Mouse (Mus musculus) stomach, embryonic 15.5 days (tissue): ENCODE data around the gene Atxn7l2. TPM values are rescaled to one million over a fixed set of nuclear protein-coding genes. Genes with fewer than 3 reads are reported as not detected.
A peak's percentile ranks its signal among the peaks of the same experiment; 100 is the strongest.

Experiments used
- ATAC-seq: fragments of 200-750 bp; cut with Nextera tagmentation; 2 replicates; pipeline ENCODE4 v1.8.0; 2017; ENCODE audit warnings: low read depth, moderate number of reproducible peaks, moderate TSS enrichment; ENCODE audit not compliant: insufficient read depth, low FRiP score
- H3K27ac ChIP-seq: fragments of 300-500 bp; sonication (generic); 2 replicates; pipeline ENCODE4 v1.5.1; 2015; ENCODE audit warnings: mild to moderate bottlenecking, inconsistent platforms
- H3K27me3 ChIP-seq: fragments of 300-500 bp; sonication (generic); replicated peaks from 2 replicates; pipeline ENCODE4 v1.6.1; 2015; ENCODE audit warnings: inconsistent platforms
- H3K36me3 ChIP-seq: fragments of 300-500 bp; sonication (generic); 2 replicates; pipeline ENCODE4 v1.6.1; 2015; ENCODE audit warnings: inconsistent platforms
- H3K4me1 ChIP-seq: fragments of 300-500 bp; sonication (generic); 2 replicates; pipeline ENCODE4 v1.6.1; 2015; ENCODE audit warnings: inconsistent platforms
- H3K4me2 ChIP-seq: fragments of 300-500 bp; sonication (generic); 2 replicates; pipeline ENCODE4 v1.6.1; 2015; ENCODE audit warnings: mild to moderate bottlenecking, inconsistent platforms
- H3K4me3 ChIP-seq: fragments of 300-500 bp; sonication (generic); replicated peaks from 2 replicates; pipeline ENCODE4 v1.5.1; 2015; ENCODE audit warnings: inconsistent platforms
- H3K9ac ChIP-seq: fragments of 300-500 bp; sonication (generic); 2 replicates; pipeline ENCODE4 v1.6.1; 2015; ENCODE audit warnings: inconsistent platforms
- H3K9me3 ChIP-seq: fragments of 300-500 bp; sonication (generic); 2 replicates; pipeline ENCODE4 v1.6.1; 2016; ENCODE audit warnings: inconsistent platforms
- WGBS: fragments of 180-500 bp; shearing (Covaris S2); methylation state at CpG from one replicate; pipeline ENCODE4 v1.1.7; 2015; 5-methylcytosine and 5-hydroxymethylcytosine counted together
- polyA plus RNA-seq: library from polyadenylated mRNA; unstranded; fragments of >200 nt; fragmentation: Nextera tagmentation; extraction: Ambion mirVana; gene quantifications from 2 replicates; pipeline ENCODE4 v1.2.1, GENCODE M21; 2015

Atxn7l2 gene
- polyA plus RNA-seq, 1 experiment from 2014 or later, result 11.6 TPM

GRCm38 (mm10) chr3:108188716-108189490, 21.8 kb downstream of the Atxn7l2 start:
- Histone ChIP-seq H3K4me3 (no peak overlapping the region), H3K27me3 (no peaks in the 10 kb centered on the region), H3K4me2 (no peak overlapping the region), H3K27ac (no peak overlapping the region), H3K9me3 (no peaks in the 10 kb centered on the region), H3K9ac (no peak overlapping the region), H3K4me1 (peaks cover 19% of the 10 kb centered on the region), H3K36me3 (no peaks in the 10 kb centered on the region)
- WGBS, result 71% methylated on average over 9 of the region's 9 CpGs
- ATAC-seq, result no peak

- no peak overlapping the region for H3K9ac ChIP-seq
- H3K4me2 ChIP-seq, result peak overlapping the region; percentile 86
- peak overlapping the region; percentile 61; the same call in 1 of the 2 replicates for H3K4me3 ChIP-seq
- peaks cover 19% of the 10 kb centered on the region for H3K4me1 ChIP-seq
- 68% methylated on average over 20 of the region's 20 CpGs for WGBS
- no peaks in the 10 kb centered on the region for H3K27me3 ChIP-seq
- no peaks in the 10 kb centered on the region for H3K9me3 ChIP-seq
- no peaks in the 10 kb centered on the region for H3K36me3 ChIP-seq
- no peak overlapping the region for H3K27ac ChIP-seq
- no peak for ATAC-seq
These were observed 23.5 kb downstream of the Atxn7l2 start for GRCm38 (mm10) chr3:108187111-108187795.

GRCm38 (mm10) chr3:108186098-108187047, 24.4 kb downstream of the Atxn7l2 start, which contains the start of gene Amigo1:
TSS of gene Amigo1 (plus strand) at chr3:108186335.
- 2% methylated on average over 92 of the region's 100 CpGs for WGBS
- Histone ChIP-seq H3K9me3 (no peaks in the 10 kb centered on the region), H3K9ac (peak within 1 kb of the TSS; percentile 40), H3K4me2 (peak within 1 kb of the TSS; percentile 86), H3K27ac (no peak within 1 kb of the TSS), H3K4me1 (peaks cover 14% of the 10 kb centered on the region), H3K4me3 (peak within 1 kb of the TSS; percentile 61), H3K27me3 (no peaks in the 10 kb centered on the region), H3K36me3 (no peaks in the 10 kb centered on the region)
- ATAC-seq, result peak; percentile 61; the same call in 1 of the 2 replicates

GRCm38 (mm10) chr3:108185460-108186097, 25.2 kb downstream of the Atxn7l2 start:
- no peak for ATAC-seq
- H3K36me3 ChIP-seq, result no peaks in the 10 kb centered on the region
- no peak overlapping the region for H3K27ac ChIP-seq
- peak overlapping the region; percentile 86 for H3K4me2 ChIP-seq
- peak overlapping the region; percentile 61 for H3K4me3 ChIP-seq
- peak overlapping the region; percentile 40; the same call in 1 of the 2 replicates for H3K9ac ChIP-seq
- peaks cover 14% of the 10 kb centered on the region for H3K4me1 ChIP-seq
- no peaks in the 10 kb centered on the region for H3K27me3 ChIP-seq
- no peaks in the 10 kb centered on the region for H3K9me3 ChIP-seq
- 4% methylated on average over 16 of the region's 16 CpGs for WGBS

- Histone ChIP-seq H3K4me2 (no peak overlapping the region), H3K4me1 (peaks cover 9% of the 10 kb centered on the region), H3K27me3 (no peaks in the 10 kb centered on the region), H3K9me3 (no peaks in the 10 kb centered on the region), H3K27ac (no peak overlapping the region), H3K9ac (no peak overlapping the region), H3K4me3 (no peak overlapping the region), H3K36me3 (no peaks in the 10 kb centered on the region)
- no peak for ATAC-seq
- 80% methylated on average over 3 of the region's 3 CpGs for WGBS
These were observed 26.0 kb downstream of the Atxn7l2 start for GRCm38 (mm10) chr3:108184742-108185141.

- no peak overlapping the region for H3K9ac ChIP-seq
- 48% methylated on average over 2 of the region's 2 CpGs for WGBS
- H3K27ac ChIP-seq, result no peak overlapping the region
- no peaks in the 10 kb centered on the region for H3K9me3 ChIP-seq
- no peak overlapping the region for H3K4me3 ChIP-seq
- ATAC-seq, result no peak
- H3K4me2 ChIP-seq, result no peak overlapping the region
- H3K4me1 ChIP-seq, result peaks cover 5% of the 10 kb centered on the region
- H3K27me3 ChIP-seq, result no peaks in the 10 kb centered on the region
- H3K36me3 ChIP-seq, result no peaks in the 10 kb centered on the region
These were observed 30.2 kb downstream of the Atxn7l2 start for GRCm38 (mm10) chr3:108180514-108180913.

- Histone ChIP-seq H3K36me3 (no peaks in the 10 kb centered on the region), H3K4me2 (no peak overlapping the region), H3K9ac (no peak overlapping the region), H3K4me3 (no peak overlapping the region), H3K27me3 (no peaks in the 10 kb centered on the region), H3K9me3 (no peaks in the 10 kb centered on the region), H3K4me1 (peaks cover 12% of the 10 kb centered on the region), H3K27ac (peak overlapping the region; percentile 14; the same call in 1 of the 2 replicates)
- peak; percentile 80 for ATAC-seq
- WGBS, result 38% methylated on average over 7 of the region's 7 CpGs
These were observed 31.7 kb downstream of the Atxn7l2 start for GRCm38 (mm10) chr3:108178756-108179715.

- H3K27me3 ChIP-seq, result no peaks in the 10 kb centered on the region
- peak overlapping the region; percentile 3; the same call in 1 of the 2 replicates for H3K27ac ChIP-seq
- H3K4me1 ChIP-seq, result peaks cover 12% of the 10 kb centered on the region
- peak overlapping the region; percentile 22; the same call in 1 of the 2 replicates for H3K4me2 ChIP-seq
- H3K9ac ChIP-seq, result no peak overlapping the region
- H3K9me3 ChIP-seq, result no peaks in the 10 kb centered on the region
- peak; percentile 52 for ATAC-seq
- no peaks in the 10 kb centered on the region for H3K36me3 ChIP-seq
- 32% methylated on average over 14 of the region's 14 CpGs for WGBS
- no peak overlapping the region for H3K4me3 ChIP-seq
These were observed 35.8 kb downstream of the Atxn7l2 start for GRCm38 (mm10) chr3:108174672-108175531.

- no peak overlapping the region for H3K9ac ChIP-seq
- no peak for ATAC-seq
- no peaks in the 10 kb centered on the region for H3K9me3 ChIP-seq
- no peaks in the 10 kb centered on the region for H3K36me3 ChIP-seq
- H3K4me3 ChIP-seq, result no peak overlapping the region
- H3K4me2 ChIP-seq, result no peak overlapping the region
- H3K27me3 ChIP-seq, result no peaks in the 10 kb centered on the region
- 43% methylated on average over 3 of the region's 3 CpGs for WGBS
- H3K27ac ChIP-seq, result no peak overlapping the region
- H3K4me1 ChIP-seq, result peaks cover 24% of the 10 kb centered on the region
These were observed 41.5 kb downstream of the Atxn7l2 start for GRCm38 (mm10) chr3:108169199-108169598.

- WGBS, result 46% methylated on average over 14 of the region's 14 CpGs
- Histone ChIP-seq H3K27ac (no peak overlapping the region), H3K9ac (no peak overlapping the region), H3K36me3 (no peaks in the 10 kb centered on the region), H3K4me1 (peaks cover 24% of the 10 kb centered on the region), H3K27me3 (no peaks in the 10 kb centered on the region), H3K4me2 (no peak overlapping the region), H3K4me3 (no peak overlapping the region), H3K9me3 (no peaks in the 10 kb centered on the region)
- peak; percentile 32; the same call in 1 of the 2 replicates for ATAC-seq
These were observed 43.2 kb downstream of the Atxn7l2 start for GRCm38 (mm10) chr3:108167499-108167898.
